Mouse (Mus musculus) brain, embryonic 14.5 days (tissue): ENCODE results near the gene Trmt61a.

Experiments
- CTCF ChIP-seq: fragments of 200-500 bp; IDR thresholded peaks from 2 replicates; pipeline ENCODE4 v1.5.1; 2012; ENCODE audit warnings: inconsistent platforms, mild to moderate bottlenecking, moderate library complexity, borderline replicate concordance; ENCODE audit not compliant: insufficient read depth, insufficient read length; ENCODE audit errors: extremely low read depth
- POLR2A ChIP-seq: fragments of 200-500 bp; IDR thresholded peaks from 2 replicates; pipeline ENCODE4 v1.6.1; 2012; ENCODE audit warnings: mild to moderate bottlenecking, inconsistent platforms, borderline replicate concordance; ENCODE audit not compliant: poor library complexity, insufficient read depth, insufficient read length, severe bottlenecking; ENCODE audit errors: extremely low read depth

GRCm38 (mm10) chr12:111696239-111696638, 18.3 kb downstream of the Trmt61a start:
- no peak for TF ChIP-seq POLR2A
- TF ChIP-seq CTCF = peak; percentile 82
